Mouse (Mus musculus) lung, adult 2 months (tissue): Measurements from ENCODE around the gene Olfm1.

ENCODE experiments used
- CTCF ChIP-seq: fragments of 200-500 bp; IDR thresholded peaks from 2 replicates; pipeline ENCODE4 v1.5.1; 2011; ENCODE audit warnings: mild to moderate bottlenecking, low read length, control low read depth; ENCODE audit not compliant: insufficient read depth
- POLR2A ChIP-seq: fragments of 200-500 bp; IDR thresholded peaks from 2 replicates; pipeline ENCODE4 v1.6.1; 2011; ENCODE audit warnings: low read depth, mild to moderate bottlenecking, control low read depth, low read length, borderline replicate concordance; ENCODE audit errors: extremely low read depth

- TF ChIP-seq CTCF, result no peak
- TF ChIP-seq POLR2A, result no peak
These were observed 19.3 kb upstream of the Olfm1 start for GRCm38 (mm10) chr2:28173225-28174141.
